In genomic region chr1:39651241-39651548, GRCm38 (mm10) we compare ENCODE assay signal across 8 mouse cellular contexts. TPM values are rescaled to one million over a fixed set of nuclear protein-coding genes. Genes with fewer than 3 reads are reported as not detected.
A peak's percentile ranks its signal among the peaks of the same experiment; 100 is the strongest.
DNase-seq lines count a peak whose midpoint lies in the region; ATAC-seq and TF ChIP-seq lines count a peak whose summit lies in the region.

Gene Creg2, minus strand, starts transcription at chr1:39651474.

- DNase-seq in kidney, postnatal 0 days (ENCODE audit: low spot score) = no peak
- no peak for DNase-seq in kidney, postnatal 14 days
- no peak for DNase-seq in embryonic facial prominence, embryonic 10.5 days (ENCODE audit: low spot score)
- DNase-seq in intestine, embryonic 14.5 days (ENCODE audit: low spot score) = no peak
- peak; percentile 3 for DNase-seq in lung, postnatal 36 days
- no peak for DNase-seq in adrenal gland, adult (ENCODE audit: inconsistent age in 2 of 2, low spot score in 1 of 2)
- DNase-seq in kidney, adult 8-10 months = no peak
- DNase-seq in adrenal gland, adult 18-20 months (ENCODE audit: low spot score in 2 of 2) = no peak

- peak within 1 kb of the TSS; percentile 45 for H3K4me3 ChIP-seq in kidney, postnatal 0 days (replicated peaks; ENCODE audit: low read depth, low read length)
- peak within 1 kb of the TSS; percentile 75 for H3K4me3 ChIP-seq in embryonic facial prominence, embryonic 10.5 days
- H3K4me3 ChIP-seq in intestine, embryonic 14.5 days (ENCODE audit: low read depth, low read length) = peak within 1 kb of the TSS; percentile 45

- H3K27ac ChIP-seq in kidney, postnatal 0 days = no peak within 1 kb of the TSS
- peak within 1 kb of the TSS; percentile 30 for H3K27ac ChIP-seq in embryonic facial prominence, embryonic 10.5 days (replicated peaks)
- no peak within 1 kb of the TSS for H3K27ac ChIP-seq in intestine, embryonic 14.5 days (ENCODE audit: low read depth)

- peaks cover 6% of the 10 kb centered on the region for H3K4me1 ChIP-seq in kidney, postnatal 0 days (replicated peaks; ENCODE audit: insufficient read depth, low read length)
- H3K4me1 ChIP-seq in embryonic facial prominence, embryonic 10.5 days = peaks cover 20% of the 10 kb centered on the region
- no peaks in the 10 kb centered on the region for H3K4me1 ChIP-seq in intestine, embryonic 14.5 days (replicated peaks; ENCODE audit: control insufficient read depth, insufficient read depth, low read length)

- ATAC-seq in kidney, postnatal 0 days (replicated peaks; ENCODE audit: low FRiP score, low read depth) = no peak
- ATAC-seq in intestine, embryonic 14.5 days (replicated peaks; ENCODE audit: low FRiP score, low TSS enrichment, low read depth) = 0 out of 2 replicates have a peak, but pooled peaks have one; percentile 33

- no peak for TF ChIP-seq CTCF in kidney, postnatal 0 days (IDR thresholded peaks at IDR 0.05; ENCODE audit: low read depth)

- H3K9ac ChIP-seq in kidney, postnatal 0 days (ENCODE audit: low read depth, low read length) = 0 out of 2 replicates have a peak within 1 kb of the TSS, but pooled peaks have one; percentile 31
- H3K9ac ChIP-seq in intestine, embryonic 14.5 days (ENCODE audit: low read length) = peak within 1 kb of the TSS; percentile 17; the same call in 1 of the 2 replicates

- H3K4me2 ChIP-seq in kidney, postnatal 0 days (ENCODE audit: low read length) = peak within 1 kb of the TSS; percentile 93
- peak within 1 kb of the TSS; percentile 94 for H3K4me2 ChIP-seq in intestine, embryonic 14.5 days (ENCODE audit: low read length)

- H3K36me3 ChIP-seq in kidney, postnatal 0 days (ENCODE audit: insufficient read depth, low read length) = no peaks in the 10 kb centered on the region
- no peaks in the 10 kb centered on the region for H3K36me3 ChIP-seq in embryonic facial prominence, embryonic 10.5 days (replicated peaks)
- no peaks in the 10 kb centered on the region for H3K36me3 ChIP-seq in intestine, embryonic 14.5 days (ENCODE audit: control insufficient read depth, insufficient read depth, low read length)

- WGBS in kidney, postnatal 0 days = 30% methylated on average over 9 of the region's 9 CpGs
- WGBS in embryonic facial prominence, embryonic 10.5 days = 41% methylated on average over 9 of the region's 9 CpGs
- WGBS in intestine, embryonic 14.5 days = 42% methylated on average over 9 of the region's 9 CpGs

- H3K9me3 ChIP-seq in kidney, postnatal 0 days (replicated peaks; ENCODE audit: low read length) = no peaks in the 10 kb centered on the region
- H3K9me3 ChIP-seq in embryonic facial prominence, embryonic 10.5 days = no peaks in the 10 kb centered on the region
- H3K9me3 ChIP-seq in intestine, embryonic 14.5 days (ENCODE audit: control insufficient read depth, low read length) = no peaks in the 10 kb centered on the region

- H3K27me3 ChIP-seq in kidney, postnatal 0 days (ENCODE audit: insufficient read depth, low read length) = peaks cover 16% of the 10 kb centered on the region
- peaks cover 60% of the 10 kb centered on the region for H3K27me3 ChIP-seq in embryonic facial prominence, embryonic 10.5 days (replicated peaks; ENCODE audit: low read depth, poor library complexity, severe bottlenecking)
- peaks cover 41% of the 10 kb centered on the region for H3K27me3 ChIP-seq in intestine, embryonic 14.5 days (replicated peaks; ENCODE audit: control insufficient read depth, insufficient read depth, low read length)

RNA-seq across cellular contexts. Expression of gene Creg2, which starts in this region (rescaled TPM):
- polyA plus RNA-seq in kidney, postnatal 0 days (2015; fragmentation: Nextera tagmentation; extraction: Ambion mirVana) = 0.04 and 0.05 TPM in 2 replicates
- 0.06 and 0.14 TPM in 2 replicates for polyA plus RNA-seq in embryonic facial prominence, embryonic 10.5 days (2016; fragmentation: Nextera tagmentation; extraction: Ambion mirVana)
- polyA plus RNA-seq in intestine, embryonic 14.5 days (2014; fragmentation: Nextera tagmentation; extraction: Ambion mirVana) = 0.28 and 0.34 TPM in 2 replicates
- total RNA-seq in adrenal gland, adult 18-20 months (2021) = under 1 TPM; 0.35 to 0.36 TPM

Comparison
In these comparisons a context has a peak if more than half of its experiments do, and no peak if none do; other contexts are left out.
1. Peak in ATAC-seq, H3K4me3 ChIP-seq, H3K9ac ChIP-seq and H3K4me2 ChIP-seq in intestine, embryonic 14.5 days; RNA of the gene not detected or under 1 TPM.